Mouse (Mus musculus) small intestine, adult 2 months (tissue): Measurements from ENCODE around the gene Rnaseh2a.

Experiments
- CTCF ChIP-seq: fragments of 200-500 bp; IDR thresholded peaks from 2 replicates; pipeline ENCODE4 v1.5.1; 2012; ENCODE audit warnings: low read depth, mild to moderate bottlenecking, control low read depth, inconsistent platforms, low read length, moderate library complexity, mixed read lengths; ENCODE audit not compliant: insufficient replicate concordance, insufficient read length; ENCODE audit errors: extremely low read depth
- POLR2A ChIP-seq: fragments of 200-500 bp; IDR thresholded peaks from 2 replicates; pipeline ENCODE4 v1.6.1; 2012; ENCODE audit warnings: low read depth, mild to moderate bottlenecking, control low read depth, inconsistent platforms, low read length, moderate library complexity

- no peak for TF ChIP-seq CTCF
- TF ChIP-seq POLR2A, result peak; percentile 31; the same call in 1 of the 2 replicates
Measured at GRCm38 (mm10) chr8:84989311-84989731, 19.8 kb upstream of the Rnaseh2a start.
